Mouse (Mus musculus): ENCODE measurements around the gene Lurap1l. TPM values are rescaled to one million over a fixed set of nuclear protein-coding genes. Genes with fewer than 3 reads are reported as not detected.

Gene Lurap1l
- polyA plus RNA-seq, 1 experiment from 2014 or later: 23.9 TPM

DNA sequence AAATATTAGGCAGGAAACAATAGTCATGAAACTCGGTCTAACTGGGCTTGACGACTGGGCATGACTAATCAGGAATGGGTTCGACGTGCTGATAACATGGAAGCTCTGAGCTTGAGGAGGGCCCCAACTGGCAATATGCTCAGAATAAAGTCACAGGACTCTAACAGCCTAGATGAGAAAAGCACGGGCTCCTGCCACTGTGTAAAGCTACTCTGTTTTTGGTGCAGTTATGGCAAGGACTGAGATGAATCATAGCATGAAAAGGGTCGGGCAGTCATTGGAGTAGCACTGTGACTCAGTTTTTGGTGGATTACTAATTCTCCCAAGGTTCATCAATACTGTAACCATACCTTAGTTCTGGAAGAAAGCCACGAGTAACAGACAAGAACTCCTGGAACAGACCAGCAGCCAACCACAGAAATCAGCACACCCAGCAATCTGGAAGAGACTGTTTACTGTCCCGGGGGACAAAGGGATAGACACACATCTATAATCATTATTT is 39.9 kb downstream of the Lurap1l start:
- Histone ChIP-seq H3K27me3 (ENCODE audit: control insufficient read depth, insufficient read depth, low read depth, low read length) (no peaks in the 10 kb centered on the region), H3K9ac (ENCODE audit: low read length) (no peak overlapping the region), H3K4me1 (replicated peaks; ENCODE audit: control insufficient read depth, insufficient read depth, low read length) (no peaks in the 10 kb centered on the region), H3K9me3 (ENCODE audit: control insufficient read depth, low read length) (no peaks in the 10 kb centered on the region), H3K36me3 (ENCODE audit: control insufficient read depth, insufficient read depth, low read length) (peaks cover 4% of the 10 kb centered on the region; the same call in 1 of the 2 replicates), H3K4me3 (ENCODE audit: low read length) (no peak overlapping the region), H3K27ac (ENCODE audit: low read length) (no peak overlapping the region), H3K4me2 (ENCODE audit: low read depth, low read length) (no peak overlapping the region)
- 54% methylated on average over 8 of the region's 8 CpGs for WGBS
- ATAC-seq (ENCODE audit: low read depth): no peak

DNA sequence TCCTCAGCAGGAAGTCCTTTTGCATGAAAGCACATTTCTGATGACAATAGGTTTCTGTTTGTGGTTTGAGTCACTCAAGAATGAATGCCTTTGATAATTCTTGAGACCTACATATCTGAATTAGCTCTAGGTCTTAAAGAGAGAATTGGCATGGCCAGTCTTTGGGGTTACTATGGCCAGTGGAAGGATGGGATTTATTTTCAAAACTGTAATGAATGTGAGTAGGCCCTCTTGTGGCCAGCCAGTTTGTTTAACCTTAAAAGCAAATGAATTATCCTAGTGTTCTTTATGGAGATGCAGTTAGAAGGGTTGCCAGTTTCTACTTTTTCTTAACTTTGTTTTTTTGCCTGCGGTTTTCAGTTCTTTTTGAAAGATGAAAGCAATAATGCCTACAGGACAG is 42.2 kb downstream of the Lurap1l start:
- H3K27ac ChIP-seq (ENCODE audit: low read length): no peak overlapping the region
- 71% methylated on average over 1 of the region's 1 CpGs for WGBS
- H3K36me3 ChIP-seq (ENCODE audit: control insufficient read depth, insufficient read depth, low read length): peaks cover 4% of the 10 kb centered on the region; the same call in 1 of the 2 replicates
- 0 out of 2 replicates have a peak, but pooled peaks cover 7% of the 10 kb centered on the region for H3K4me1 ChIP-seq (replicated peaks; ENCODE audit: control insufficient read depth, insufficient read depth, low read length)
- H3K4me2 ChIP-seq (ENCODE audit: low read depth, low read length): no peak overlapping the region
- ATAC-seq (ENCODE audit: low read depth): no peak
- no peak overlapping the region for H3K4me3 ChIP-seq (ENCODE audit: low read length)
- no peaks in the 10 kb centered on the region for H3K27me3 ChIP-seq (ENCODE audit: control insufficient read depth, insufficient read depth, low read depth, low read length)
- no peak overlapping the region for H3K9ac ChIP-seq (ENCODE audit: low read length)
- no peaks in the 10 kb centered on the region for H3K9me3 ChIP-seq (ENCODE audit: control insufficient read depth, low read length)

DNA sequence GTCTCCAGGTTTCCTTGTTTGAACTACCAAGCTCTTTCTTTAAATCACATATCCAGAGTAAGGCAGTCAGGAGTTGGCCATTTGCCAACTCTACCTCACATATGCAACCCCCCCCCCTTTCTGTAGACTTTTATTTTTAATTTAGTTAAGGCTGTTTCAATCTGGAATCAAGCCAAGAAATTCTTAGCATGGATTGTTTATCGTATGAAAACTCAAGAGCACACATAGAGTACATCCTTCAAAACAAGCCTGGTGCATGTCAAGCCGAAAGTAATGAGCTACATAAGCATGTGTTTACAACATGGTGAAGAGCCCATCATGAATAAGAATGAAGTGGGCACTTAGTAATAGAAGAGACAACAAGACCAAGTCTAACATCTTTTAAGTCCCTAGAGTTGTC is 45.5 kb downstream of the Lurap1l start:
- no peak overlapping the region for H3K9ac ChIP-seq (ENCODE audit: low read length)
- H3K9me3 ChIP-seq (ENCODE audit: control insufficient read depth, low read length): no peaks in the 10 kb centered on the region
- H3K27ac ChIP-seq (ENCODE audit: low read length): no peak overlapping the region
- peak; percentile 41; the same call in 1 of the 2 replicates for ATAC-seq (ENCODE audit: low read depth)
- no peak overlapping the region for H3K4me2 ChIP-seq (ENCODE audit: low read depth, low read length)
- H3K4me1 ChIP-seq (replicated peaks; ENCODE audit: control insufficient read depth, insufficient read depth, low read length): 0 out of 2 replicates have a peak, but pooled peaks cover 7% of the 10 kb centered on the region
- 31% methylated on average over 2 of the region's 2 CpGs for WGBS
- no peak overlapping the region for H3K4me3 ChIP-seq (ENCODE audit: low read length)
- peaks cover 4% of the 10 kb centered on the region; the same call in 1 of the 2 replicates for H3K36me3 ChIP-seq (ENCODE audit: control insufficient read depth, insufficient read depth, low read length)
- no peaks in the 10 kb centered on the region for H3K27me3 ChIP-seq (ENCODE audit: control insufficient read depth, insufficient read depth, low read depth, low read length)

DNA sequence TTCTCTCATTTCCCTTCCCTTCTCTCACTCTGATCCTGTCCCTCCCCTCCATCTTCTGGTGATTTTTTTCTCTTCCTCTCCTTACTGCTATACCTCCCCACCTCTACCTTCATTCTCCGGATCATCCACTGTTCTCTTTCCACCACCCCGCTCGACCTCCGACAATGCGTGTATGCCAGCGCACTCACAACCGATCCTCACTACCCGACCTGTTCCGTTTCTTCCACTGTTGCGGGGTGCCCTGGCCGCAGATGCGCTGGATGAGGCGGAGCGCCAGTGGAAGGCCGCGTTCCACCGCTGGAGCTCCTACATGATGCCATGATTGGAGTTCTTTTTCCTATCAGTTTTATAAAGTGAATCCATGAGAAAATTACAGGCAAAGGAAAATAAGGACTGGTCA is 57.1 kb downstream of the Lurap1l start:
- Histone ChIP-seq H3K27ac (ENCODE audit: low read length) (no peak overlapping the region), H3K4me1 (replicated peaks; ENCODE audit: control insufficient read depth, insufficient read depth, low read length) (no peaks in the 10 kb centered on the region), H3K4me3 (ENCODE audit: low read length) (no peak overlapping the region), H3K36me3 (ENCODE audit: control insufficient read depth, insufficient read depth, low read length) (no peaks in the 10 kb centered on the region), H3K4me2 (ENCODE audit: low read depth, low read length) (no peak overlapping the region), H3K27me3 (ENCODE audit: control insufficient read depth, insufficient read depth, low read depth, low read length) (no peaks in the 10 kb centered on the region), H3K9ac (ENCODE audit: low read length) (no peak overlapping the region), H3K9me3 (ENCODE audit: control insufficient read depth, low read length) (peaks cover 7% of the 10 kb centered on the region)
- ATAC-seq (ENCODE audit: low read depth): no peak
- WGBS: 90% methylated on average over 17 of the region's 17 CpGs

DNA sequence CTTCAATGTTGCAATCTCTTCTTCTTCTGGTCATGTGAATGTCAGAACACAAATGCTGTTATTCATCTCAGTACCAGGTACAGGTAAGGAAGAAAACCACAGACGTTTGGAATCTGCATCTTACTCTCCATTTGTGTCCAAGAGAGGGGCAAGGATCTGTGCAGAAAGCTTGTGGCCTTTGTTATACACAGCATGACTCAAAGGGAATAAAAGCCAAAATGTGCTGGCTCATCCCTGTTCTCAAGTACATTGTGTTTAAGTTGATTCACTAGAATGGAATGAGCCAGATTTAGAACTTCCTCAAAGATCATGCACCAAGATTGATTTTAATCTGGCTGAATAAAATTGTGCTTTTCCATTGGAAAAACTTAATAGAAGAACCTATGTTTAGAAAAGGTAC is 61.4 kb downstream of the Lurap1l start:
- H3K9me3 ChIP-seq (ENCODE audit: control insufficient read depth, low read length): peaks cover 7% of the 10 kb centered on the region
- H3K4me2 ChIP-seq (ENCODE audit: low read depth, low read length): no peak overlapping the region
- no peak overlapping the region for H3K27ac ChIP-seq (ENCODE audit: low read length)
- no peaks in the 10 kb centered on the region for H3K27me3 ChIP-seq (ENCODE audit: control insufficient read depth, insufficient read depth, low read depth, low read length)
- WGBS: 36% methylated on average over 1 of the region's 1 CpGs
- no peak overlapping the region for H3K9ac ChIP-seq (ENCODE audit: low read length)
- H3K36me3 ChIP-seq (ENCODE audit: control insufficient read depth, insufficient read depth, low read length): no peaks in the 10 kb centered on the region
- H3K4me1 ChIP-seq (replicated peaks; ENCODE audit: control insufficient read depth, insufficient read depth, low read length): no peaks in the 10 kb centered on the region
- no peak overlapping the region for H3K4me3 ChIP-seq (ENCODE audit: low read length)
- no peak for ATAC-seq (ENCODE audit: low read depth)

DNA sequence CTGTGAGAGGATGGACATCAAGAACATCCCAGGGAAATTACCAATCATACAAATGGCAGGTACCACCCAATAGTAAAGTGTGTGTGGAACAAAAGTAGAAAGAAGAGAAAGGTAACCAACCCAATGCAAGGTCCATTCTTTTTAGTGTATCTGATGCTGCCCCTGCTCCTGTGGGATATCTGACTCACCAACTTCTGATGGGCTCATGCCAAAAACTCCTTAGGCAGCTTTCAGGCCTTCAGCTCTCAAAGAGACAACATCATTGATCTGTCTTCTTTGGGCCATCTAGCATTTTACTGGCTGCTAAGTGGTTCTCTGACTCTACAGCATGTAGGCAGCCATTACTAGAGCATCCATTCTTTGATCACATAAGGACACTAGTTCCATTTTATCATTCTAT is 63.5 kb downstream of the Lurap1l start:
- Histone ChIP-seq H3K27me3 (ENCODE audit: control insufficient read depth, insufficient read depth, low read depth, low read length) (no peaks in the 10 kb centered on the region), H3K9ac (ENCODE audit: low read length) (no peak overlapping the region), H3K4me2 (ENCODE audit: low read depth, low read length) (no peak overlapping the region), H3K9me3 (ENCODE audit: control insufficient read depth, low read length) (no peaks in the 10 kb centered on the region), H3K27ac (ENCODE audit: low read length) (no peak overlapping the region), H3K4me1 (replicated peaks; ENCODE audit: control insufficient read depth, insufficient read depth, low read length) (no peaks in the 10 kb centered on the region), H3K4me3 (ENCODE audit: low read length) (no peak overlapping the region), H3K36me3 (ENCODE audit: control insufficient read depth, insufficient read depth, low read length) (no peaks in the 10 kb centered on the region)
- no peak for ATAC-seq (ENCODE audit: low read depth)

DNA sequence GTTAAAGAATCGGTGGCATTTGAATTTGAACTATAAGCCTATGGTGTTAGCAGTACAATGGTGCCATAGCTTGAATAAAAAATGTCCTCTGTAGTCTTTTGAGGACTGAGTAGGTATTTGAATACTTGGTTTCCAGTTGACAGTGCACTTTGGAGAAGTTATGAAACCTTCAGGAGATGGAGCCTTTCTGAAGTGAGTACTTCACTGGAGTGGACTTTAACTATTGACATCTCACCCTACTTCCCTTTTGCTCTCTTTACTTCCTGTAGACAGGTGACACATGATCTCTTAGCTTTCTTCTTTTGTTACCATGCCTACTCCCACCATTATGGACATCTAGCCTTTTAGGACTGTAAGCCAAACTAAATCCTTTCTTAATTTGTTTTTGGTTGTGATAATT is 80.4 kb downstream of the Lurap1l start:
- H3K27me3 ChIP-seq (ENCODE audit: control insufficient read depth, insufficient read depth, low read depth, low read length): no peaks in the 10 kb centered on the region
- no peak overlapping the region for H3K27ac ChIP-seq (ENCODE audit: low read length)
- H3K4me1 ChIP-seq (replicated peaks; ENCODE audit: control insufficient read depth, insufficient read depth, low read length): no peaks in the 10 kb centered on the region
- H3K9ac ChIP-seq (ENCODE audit: low read length): no peak overlapping the region
- WGBS: 48% methylated on average over 1 of the region's 1 CpGs
- no peak overlapping the region for H3K4me3 ChIP-seq (ENCODE audit: low read length)
- H3K4me2 ChIP-seq (ENCODE audit: low read depth, low read length): no peak overlapping the region
- peak; percentile 31; the same call in 1 of the 2 replicates for ATAC-seq (ENCODE audit: low read depth)
- no peaks in the 10 kb centered on the region for H3K9me3 ChIP-seq (ENCODE audit: control insufficient read depth, low read length)
- no peaks in the 10 kb centered on the region for H3K36me3 ChIP-seq (ENCODE audit: control insufficient read depth, insufficient read depth, low read length)

DNA sequence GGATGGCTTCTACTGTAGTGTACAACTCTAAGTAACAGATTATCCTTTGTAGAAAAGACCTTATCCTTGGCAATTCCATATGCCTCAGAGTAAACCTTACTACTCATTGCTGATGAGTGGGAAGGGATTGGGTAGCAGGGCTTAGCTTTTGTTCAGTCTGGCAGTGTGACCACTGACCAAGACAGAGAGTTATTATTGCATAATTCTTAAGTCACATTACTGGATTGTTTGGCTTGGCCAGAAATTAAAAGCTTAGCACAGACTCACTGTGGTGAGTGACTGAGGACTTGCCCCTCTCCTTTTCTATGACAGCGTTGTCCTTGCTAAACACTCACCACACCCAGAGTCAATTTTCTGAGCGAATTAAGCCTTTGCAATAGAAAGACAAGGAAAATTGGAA is 93.1 kb downstream of the Lurap1l start:
- no peak overlapping the region for H3K27ac ChIP-seq (ENCODE audit: low read length)
- H3K27me3 ChIP-seq (ENCODE audit: control insufficient read depth, insufficient read depth, low read depth, low read length): no peaks in the 10 kb centered on the region
- 57% methylated on average over 2 of the region's 2 CpGs for WGBS
- peaks cover 4% of the 10 kb centered on the region for H3K9me3 ChIP-seq (ENCODE audit: control insufficient read depth, low read length)
- H3K4me1 ChIP-seq (replicated peaks; ENCODE audit: control insufficient read depth, insufficient read depth, low read length): peaks cover 5% of the 10 kb centered on the region
- H3K4me3 ChIP-seq (ENCODE audit: low read length): no peak overlapping the region
- H3K9ac ChIP-seq (ENCODE audit: low read length): no peak overlapping the region
- no peak for ATAC-seq (ENCODE audit: low read depth)
- H3K4me2 ChIP-seq (ENCODE audit: low read depth, low read length): no peak overlapping the region
- no peaks in the 10 kb centered on the region for H3K36me3 ChIP-seq (ENCODE audit: control insufficient read depth, insufficient read depth, low read length)

All from lung, embryonic 16.5 days (tissue).